Mouse (Mus musculus) testis, adult 2 months (tissue): Measurements from ENCODE around the gene Gm37240.

Experiments used
- CTCF ChIP-seq: fragments of 200-500 bp; IDR thresholded peaks from 2 replicates; pipeline ENCODE4 v1.5.1; 2012; ENCODE audit warnings: low read depth, mild to moderate bottlenecking, inconsistent platforms, low read length, moderate library complexity; ENCODE audit not compliant: control insufficient read depth, insufficient read depth, insufficient replicate concordance
- POLR2A ChIP-seq: fragments of 200-500 bp; IDR thresholded peaks from 2 replicates; pipeline ENCODE4 v1.6.1; 2012; ENCODE audit warnings: low read depth, mild to moderate bottlenecking, inconsistent platforms, low read length, moderate library complexity; ENCODE audit not compliant: control insufficient read depth

DNA sequence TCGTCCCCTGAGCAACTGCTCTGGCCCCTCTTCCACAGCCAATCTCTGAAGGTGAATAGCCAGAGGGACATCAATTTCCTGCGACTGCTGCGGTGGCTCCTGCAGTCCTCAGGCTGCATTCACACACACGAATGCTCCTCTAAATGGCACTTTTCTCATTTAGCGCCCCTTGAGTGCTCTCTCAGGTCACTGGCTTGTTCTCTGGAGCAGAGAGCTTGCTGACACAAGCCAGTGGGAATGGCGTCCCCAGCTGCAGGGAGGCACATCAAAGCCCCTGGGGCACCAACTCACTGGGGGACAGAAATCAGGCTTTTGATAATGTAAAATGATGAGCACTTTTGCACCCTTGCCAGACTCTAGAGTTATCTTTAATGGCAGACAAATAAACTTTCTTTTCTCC lies 654.5 kb downstream of the Gm37240 start:
- TF ChIP-seq CTCF: no peak
- no peak for TF ChIP-seq POLR2A
